Mouse (Mus musculus): ENCODE data around the gene Borcs6. TPM values are rescaled to one million over a fixed set of nuclear protein-coding genes. Genes with fewer than 3 reads are reported as not detected.

The Borcs6 gene
- polyA plus RNA-seq, 1 experiment from 2014 or later: 5.4 TPM

DNA sequence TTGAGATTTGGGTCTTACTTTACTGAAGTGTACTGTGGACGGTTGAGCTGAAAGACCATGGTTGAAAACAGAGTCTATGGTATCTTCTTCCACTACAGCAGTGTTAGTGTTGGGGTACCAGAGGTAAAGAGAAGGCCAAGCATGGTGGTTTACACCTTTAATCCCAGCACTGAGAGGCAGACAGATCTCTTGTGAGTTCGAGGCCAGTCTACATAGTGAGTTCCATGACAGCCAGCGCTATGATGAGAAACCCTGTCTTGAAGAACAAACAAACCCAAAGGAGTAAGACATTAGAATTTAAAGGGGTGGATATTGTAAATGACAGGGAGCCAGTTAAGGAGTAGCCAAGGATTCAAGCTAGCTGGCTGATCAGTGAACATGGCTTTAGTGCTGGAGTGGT is 42.8 kb upstream of the Borcs6 start:
- peaks cover 13% of the 10 kb centered on the region for H3K4me1 ChIP-seq (ENCODE audit: insufficient read depth)
- ATAC-seq (no peak), DNase-seq (no peak)
- H3K27ac ChIP-seq (ENCODE audit: low read depth): peak overlapping the region; percentile 87
- peaks cover 1% of the 10 kb centered on the region; the same call in 1 of the 2 replicates for H3K36me3 ChIP-seq (replicated peaks; ENCODE audit: insufficient read depth, low read length)
- 57% methylated on average over 3 of the region's 3 CpGs for WGBS (ENCODE audit: insufficient replicate concordance)
- TF ChIP-seq CTCF (IDR thresholded peaks at IDR 0.05; ENCODE audit: low read depth) (no peak), EP300 (IDR thresholded peaks at IDR 0.05; ENCODE audit: low read depth) (no peak)
- no peaks in the 10 kb centered on the region for H3K9me3 ChIP-seq (ENCODE audit: low read length)
- peak overlapping the region; percentile 73 for H3K4me2 ChIP-seq (ENCODE audit: low read depth, low read length)
- H3K27me3 ChIP-seq (ENCODE audit: insufficient read depth, low read length): no peaks in the 10 kb centered on the region
- peak overlapping the region; percentile 65 for H3K4me3 ChIP-seq (ENCODE audit: low read depth, low read length)
- peak overlapping the region; percentile 73 for H3K9ac ChIP-seq (replicated peaks)

DNA sequence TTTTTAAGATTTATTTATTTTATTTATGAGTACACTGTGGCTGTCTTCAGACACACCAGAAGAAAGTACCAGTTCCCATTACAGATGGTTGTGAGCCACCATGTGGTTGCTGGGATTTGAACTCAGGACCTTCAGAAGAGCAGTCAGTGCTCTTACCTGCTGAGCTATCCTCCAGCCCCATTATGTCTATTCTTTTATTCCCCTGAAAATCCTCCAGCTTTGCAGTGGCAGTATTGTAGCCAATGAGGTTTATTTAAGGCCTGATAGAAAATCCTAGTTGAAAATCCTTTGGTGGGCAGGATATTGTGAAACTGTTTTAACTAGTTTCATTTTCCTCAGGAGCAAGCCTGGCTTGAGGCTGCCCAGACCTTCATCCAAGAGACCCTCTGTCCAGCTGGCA is 38.8 kb upstream of the Borcs6 start:
- H3K36me3 ChIP-seq (replicated peaks; ENCODE audit: insufficient read depth, low read length): peaks cover 25% of the 10 kb centered on the region
- H3K27me3 ChIP-seq (ENCODE audit: insufficient read depth, low read length): no peaks in the 10 kb centered on the region
- no peak overlapping the region for H3K9ac ChIP-seq (replicated peaks)
- no peak overlapping the region for H3K4me2 ChIP-seq (ENCODE audit: low read depth, low read length)
- no peaks in the 10 kb centered on the region for H3K9me3 ChIP-seq (ENCODE audit: low read length)
- H3K4me3 ChIP-seq (ENCODE audit: low read depth, low read length): no peak overlapping the region
- no peak overlapping the region for H3K27ac ChIP-seq (ENCODE audit: low read depth)
- TF ChIP-seq EP300 (IDR thresholded peaks at IDR 0.05; ENCODE audit: low read depth) (no peak), CTCF (IDR thresholded peaks at IDR 0.05; ENCODE audit: low read depth) (no peak)
- DNase-seq: no peak
- ATAC-seq: no peak
- H3K4me1 ChIP-seq (ENCODE audit: insufficient read depth): peaks cover 9% of the 10 kb centered on the region

DNA sequence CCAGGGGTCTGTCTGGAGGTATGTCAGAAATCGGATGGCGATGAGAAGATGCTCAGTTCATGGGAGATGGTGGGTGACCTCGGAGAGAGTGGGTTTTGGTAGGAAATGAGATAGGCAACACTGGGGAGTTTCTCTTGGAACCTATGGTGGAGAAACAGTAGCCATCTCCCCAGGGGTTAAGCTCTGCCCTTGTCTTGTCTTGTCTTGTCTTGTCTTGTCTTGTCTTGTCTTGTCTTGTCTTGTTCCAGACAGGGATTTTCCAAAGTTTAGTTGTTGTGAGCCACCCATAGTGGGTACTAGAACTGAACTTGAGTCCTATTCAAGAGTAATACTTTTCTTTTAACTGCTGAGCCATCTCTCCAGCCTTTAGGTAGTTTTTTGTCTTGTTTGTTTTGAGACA is 33.0 kb upstream of the Borcs6 start:
- no peak overlapping the region for H3K4me2 ChIP-seq (ENCODE audit: low read depth, low read length)
- no peak for DNase-seq
- no peak overlapping the region for H3K27ac ChIP-seq (ENCODE audit: low read depth)
- no peak overlapping the region for H3K4me3 ChIP-seq (ENCODE audit: low read depth, low read length)
- WGBS (ENCODE audit: insufficient replicate concordance): 80% methylated on average over 3 of the region's 3 CpGs
- TF ChIP-seq CTCF (IDR thresholded peaks at IDR 0.05; ENCODE audit: low read depth) (no peak), EP300 (IDR thresholded peaks at IDR 0.05; ENCODE audit: low read depth) (no peak)
- no peak for ATAC-seq
- peaks cover 72% of the 10 kb centered on the region for H3K36me3 ChIP-seq (replicated peaks; ENCODE audit: insufficient read depth, low read length)
- H3K9ac ChIP-seq (replicated peaks): no peak overlapping the region
- no peaks in the 10 kb centered on the region for H3K9me3 ChIP-seq (ENCODE audit: low read length)
- no peaks in the 10 kb centered on the region for H3K27me3 ChIP-seq (ENCODE audit: insufficient read depth, low read length)
- H3K4me1 ChIP-seq (ENCODE audit: insufficient read depth): no peaks in the 10 kb centered on the region

DNA sequence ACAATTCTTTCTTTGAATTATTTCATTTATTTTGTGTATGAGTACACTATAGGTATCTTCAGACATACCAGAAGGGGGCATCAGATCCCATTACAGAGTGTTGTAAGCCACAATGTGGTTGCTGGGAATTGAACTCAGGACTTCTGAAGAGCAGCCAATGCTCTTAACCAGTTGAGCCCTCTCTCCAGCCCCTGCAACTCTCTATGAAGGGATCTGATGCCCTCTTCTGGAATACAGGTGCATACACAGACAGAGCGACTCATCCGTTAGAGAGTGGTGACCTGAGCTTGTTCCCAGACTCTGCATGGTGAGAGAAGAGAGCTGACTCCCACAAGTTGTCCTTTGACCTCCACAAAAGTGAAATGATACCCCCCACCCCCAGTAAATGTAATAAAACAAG is 30.7 kb upstream of the Borcs6 start:
- no peak overlapping the region for H3K27ac ChIP-seq (ENCODE audit: low read depth)
- peaks cover 64% of the 10 kb centered on the region for H3K36me3 ChIP-seq (replicated peaks; ENCODE audit: insufficient read depth, low read length)
- DNase-seq: no peak
- peak; percentile 38; the same call in 1 of the 2 replicates for ATAC-seq
- 74% methylated on average over 2 of the region's 2 CpGs for WGBS (ENCODE audit: insufficient replicate concordance)
- no peak overlapping the region for H3K9ac ChIP-seq (replicated peaks)
- no peaks in the 10 kb centered on the region for H3K27me3 ChIP-seq (ENCODE audit: insufficient read depth, low read length)
- no peaks in the 10 kb centered on the region for H3K4me1 ChIP-seq (ENCODE audit: insufficient read depth)
- H3K9me3 ChIP-seq (ENCODE audit: low read length): no peaks in the 10 kb centered on the region
- H3K4me3 ChIP-seq (ENCODE audit: low read depth, low read length): no peak overlapping the region
- no peak overlapping the region for H3K4me2 ChIP-seq (ENCODE audit: low read depth, low read length)
- peak; percentile 62 for TF ChIP-seq CTCF (IDR thresholded peaks at IDR 0.05; ENCODE audit: low read depth)
- no peak for TF ChIP-seq EP300 (IDR thresholded peaks at IDR 0.05; ENCODE audit: low read depth)

DNA sequence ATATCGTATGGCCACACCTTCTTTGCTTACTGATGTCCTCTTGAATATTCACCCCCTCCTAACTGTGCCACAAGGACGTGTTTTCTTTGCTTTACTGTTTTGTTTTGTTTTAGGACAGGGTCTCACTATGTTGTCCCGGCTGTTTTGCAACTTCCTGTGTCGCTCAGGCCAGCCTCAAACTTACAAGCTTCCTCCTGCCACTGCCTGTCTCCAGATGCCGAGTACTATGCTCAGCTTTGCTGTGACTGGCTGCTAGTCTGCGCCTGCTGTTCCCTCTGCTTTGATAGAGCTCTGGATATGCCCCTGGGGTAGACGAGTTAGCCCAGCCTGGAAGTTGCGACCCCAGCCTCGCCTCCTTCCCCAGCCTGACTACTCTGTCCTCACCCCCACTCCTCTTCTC is 26.0 kb upstream of the Borcs6 start:
- WGBS (ENCODE audit: insufficient replicate concordance): 55% methylated on average over 9 of the region's 9 CpGs
- TF ChIP-seq CTCF (IDR thresholded peaks at IDR 0.05; ENCODE audit: low read depth) (no peak), EP300 (IDR thresholded peaks at IDR 0.05; ENCODE audit: low read depth) (no peak)
- Histone ChIP-seq H3K4me3 (ENCODE audit: low read depth, low read length) (no peak overlapping the region), H3K9me3 (ENCODE audit: low read length) (no peaks in the 10 kb centered on the region), H3K4me2 (ENCODE audit: low read depth, low read length) (no peak overlapping the region), H3K27ac (ENCODE audit: low read depth) (no peak overlapping the region; the same call in 1 of the 2 replicates), H3K36me3 (replicated peaks; ENCODE audit: insufficient read depth, low read length) (peaks cover 36% of the 10 kb centered on the region), H3K27me3 (ENCODE audit: insufficient read depth, low read length) (no peaks in the 10 kb centered on the region), H3K9ac (replicated peaks) (no peak overlapping the region), H3K4me1 (ENCODE audit: insufficient read depth) (peaks cover 16% of the 10 kb centered on the region)
- no peak for ATAC-seq
- DNase-seq: no peak

DNA sequence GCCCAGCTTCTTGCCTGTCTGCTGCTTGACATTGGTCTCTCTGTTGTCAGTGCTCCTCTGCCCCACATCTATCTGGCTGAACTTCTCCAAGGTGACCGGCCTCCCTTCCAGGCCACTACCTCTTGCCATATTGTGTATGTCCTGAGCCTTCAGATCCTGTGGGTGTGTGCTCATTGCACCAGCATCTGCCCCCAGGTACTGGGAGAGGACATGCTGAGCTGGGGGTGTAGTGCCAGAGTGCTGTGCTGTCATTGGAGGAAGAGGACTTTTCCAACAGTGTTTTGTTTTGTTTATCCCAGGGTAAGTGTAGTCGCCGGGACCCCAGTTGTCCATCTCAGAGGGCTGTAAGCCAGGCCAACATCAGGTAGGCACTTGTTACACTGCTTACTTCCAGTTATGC is 24.9 kb upstream of the Borcs6 start:
- H3K36me3 ChIP-seq (replicated peaks; ENCODE audit: insufficient read depth, low read length): peaks cover 27% of the 10 kb centered on the region
- H3K9ac ChIP-seq (replicated peaks): no peak overlapping the region
- ATAC-seq (no peak), DNase-seq (no peak)
- no peaks in the 10 kb centered on the region for H3K9me3 ChIP-seq (ENCODE audit: low read length)
- 94% methylated on average over 3 of the region's 3 CpGs for whole genome bisulfite sequencing (ENCODE audit: insufficient replicate concordance)
- no peaks in the 10 kb centered on the region for H3K27me3 ChIP-seq (ENCODE audit: insufficient read depth, low read length)
- no peak overlapping the region for H3K4me3 ChIP-seq (ENCODE audit: low read depth, low read length)
- H3K27ac ChIP-seq (ENCODE audit: low read depth): no peak overlapping the region
- no peak for TF ChIP-seq EP300 (IDR thresholded peaks at IDR 0.05; ENCODE audit: low read depth)
- no peak overlapping the region for H3K4me2 ChIP-seq (ENCODE audit: low read depth, low read length)
- peaks cover 22% of the 10 kb centered on the region for H3K4me1 ChIP-seq (ENCODE audit: insufficient read depth)

DNA sequence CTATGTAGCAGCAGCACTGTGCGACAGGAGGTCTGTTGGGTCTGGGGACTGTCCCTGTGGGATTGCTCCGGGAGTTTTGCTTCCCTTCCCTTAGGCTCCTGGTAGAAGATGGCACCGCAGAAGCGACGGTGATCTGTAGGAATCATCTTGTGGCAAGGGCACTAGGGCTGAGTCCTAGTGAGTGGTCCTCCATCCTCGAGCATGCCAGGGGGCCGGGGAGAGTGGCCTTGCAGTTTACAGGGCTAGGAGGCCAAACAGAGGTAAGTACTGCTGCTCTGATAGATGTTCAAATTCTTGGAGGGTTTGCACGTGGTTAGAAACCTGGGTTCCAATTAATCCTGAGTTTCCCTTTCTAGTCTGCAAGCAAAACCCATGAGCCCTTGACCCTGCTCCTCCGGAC is 24.1 kb upstream of the Borcs6 start:
- H3K36me3 ChIP-seq (replicated peaks; ENCODE audit: insufficient read depth, low read length): peaks cover 21% of the 10 kb centered on the region
- peaks cover 22% of the 10 kb centered on the region for H3K4me1 ChIP-seq (ENCODE audit: insufficient read depth)
- peak overlapping the region; percentile 66 for H3K27ac ChIP-seq (ENCODE audit: low read depth)
- 82% methylated on average over 9 of the region's 9 CpGs for WGBS (ENCODE audit: insufficient replicate concordance)
- no peaks in the 10 kb centered on the region for H3K9me3 ChIP-seq (ENCODE audit: low read length)
- H3K27me3 ChIP-seq (ENCODE audit: insufficient read depth, low read length): no peaks in the 10 kb centered on the region
- no peak overlapping the region for H3K4me3 ChIP-seq (ENCODE audit: low read depth, low read length)
- peak overlapping the region; percentile 92 for H3K4me2 ChIP-seq (ENCODE audit: low read depth, low read length)
- TF ChIP-seq EP300 (IDR thresholded peaks at IDR 0.05; ENCODE audit: low read depth) (no peak), CTCF (IDR thresholded peaks at IDR 0.05; ENCODE audit: low read depth) (no peak)
- H3K9ac ChIP-seq (replicated peaks): no peak overlapping the region
- ATAC-seq (no peak), DNase-seq (no peak)

Measured in liver, postnatal 0 days (tissue).